Mouse (Mus musculus) embryonic stem cell, embryonic (primary cell): ENCODE measurements at regions not wholly inside any gene's neighbourhood (a gene's known extent, or its start where the extent isn't known, plus 50 kb on each side); places are given as distances from the start of the nearest gene placed in this dataset.

Experiments
- CTCF ChIA-PET, 4 experiments: fragments of 300-600 bp in 2 of 4; fragments of 350-600 bp in 2 of 4; sonication (Branson Sonifier 250); formaldehyde crosslinking; loops; one replicate each; lab custom pipeline; 2022; ENCODE audit warnings: inconsistent platforms in 2 of 4; lab: Charles Lee
- POLR2A ChIA-PET, 4 experiments: fragments of 300-600 bp in 2 of 4; fragments of 350-600 bp in 2 of 4; sonication (Branson Sonifier 250); formaldehyde crosslinking; loops; one replicate each; lab custom pipeline; 2022; ENCODE audit warnings: antibody characterized with exemption in 4 of 4, inconsistent platforms in 1 of 4; lab: Charles Lee

DNA sequence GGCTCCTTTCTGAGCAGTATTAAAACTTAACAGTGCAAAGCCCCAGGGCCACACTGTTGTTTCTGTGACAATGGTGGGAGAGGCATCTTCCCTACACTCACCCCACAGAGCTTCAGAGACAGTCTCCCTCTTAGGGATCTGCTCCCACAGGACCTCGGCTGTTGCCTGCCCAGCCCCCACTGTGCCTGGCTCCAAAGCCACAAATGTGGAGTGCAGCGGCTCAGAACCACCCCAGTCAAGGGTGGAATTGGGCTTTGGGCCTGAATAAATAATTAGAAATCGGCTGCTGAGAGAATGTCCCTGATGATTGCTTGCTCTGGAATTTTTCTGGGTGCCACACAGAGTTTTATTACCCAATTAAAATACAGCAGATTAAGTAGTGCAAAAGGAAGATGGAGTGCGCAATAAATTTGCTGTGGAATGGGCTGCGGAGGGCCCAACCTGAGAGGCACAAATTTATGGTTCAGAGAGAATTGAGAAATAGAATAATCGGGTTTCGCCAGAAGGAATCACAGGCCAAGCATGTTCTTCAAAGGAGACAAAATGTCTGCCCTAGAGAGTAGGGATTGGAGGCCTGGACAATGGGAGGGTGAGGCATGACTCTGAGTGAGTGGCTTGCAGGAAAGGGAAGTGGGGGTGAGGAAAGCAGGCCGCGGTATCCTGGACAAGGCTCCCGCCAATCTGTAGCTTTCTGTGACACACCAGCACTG is 56.4 kb downstream of the Cd24a start:
- CTCF ChIA-PET = no interaction called here
- POLR2A ChIA-PET = no interaction called here

DNA sequence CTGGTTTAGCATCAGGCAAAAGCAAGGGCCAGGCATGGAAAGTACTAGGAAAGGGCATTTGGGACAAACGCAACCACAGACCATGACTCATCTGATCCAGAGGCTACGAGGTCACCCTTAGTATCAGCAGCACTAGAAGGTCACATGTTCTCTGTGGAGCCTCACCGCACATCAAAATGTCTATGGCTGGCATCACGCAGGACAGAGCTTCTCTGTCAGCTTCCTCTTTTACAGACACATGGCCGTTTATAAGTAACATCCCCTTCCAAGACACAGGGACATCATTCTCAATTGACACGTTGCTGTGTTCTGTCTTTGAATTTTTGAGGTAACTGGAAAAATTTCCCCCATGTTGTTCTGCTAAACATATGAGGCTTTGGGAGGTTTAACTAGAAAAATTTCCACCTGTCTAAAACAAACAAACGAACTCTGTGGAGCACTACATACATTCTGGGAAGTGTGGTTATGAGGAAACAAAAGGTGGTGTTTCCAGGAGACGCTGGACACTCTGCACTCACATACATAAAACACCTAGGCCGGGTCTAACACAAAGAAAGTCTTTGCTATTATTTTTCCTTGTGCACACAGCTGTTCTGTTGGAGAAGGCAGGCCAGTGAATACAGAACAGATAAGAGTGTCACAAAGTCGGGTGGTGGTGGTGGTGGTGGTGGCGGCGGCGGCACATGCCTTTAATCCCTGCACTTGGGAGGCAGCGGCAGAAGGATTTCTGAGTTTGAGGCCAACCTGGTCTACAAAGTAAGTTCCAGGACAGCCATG is 63.3 kb downstream of the Cd24a start:
- ChIA-PET CTCF (no interaction called here), POLR2A (no interaction called here)

DNA sequence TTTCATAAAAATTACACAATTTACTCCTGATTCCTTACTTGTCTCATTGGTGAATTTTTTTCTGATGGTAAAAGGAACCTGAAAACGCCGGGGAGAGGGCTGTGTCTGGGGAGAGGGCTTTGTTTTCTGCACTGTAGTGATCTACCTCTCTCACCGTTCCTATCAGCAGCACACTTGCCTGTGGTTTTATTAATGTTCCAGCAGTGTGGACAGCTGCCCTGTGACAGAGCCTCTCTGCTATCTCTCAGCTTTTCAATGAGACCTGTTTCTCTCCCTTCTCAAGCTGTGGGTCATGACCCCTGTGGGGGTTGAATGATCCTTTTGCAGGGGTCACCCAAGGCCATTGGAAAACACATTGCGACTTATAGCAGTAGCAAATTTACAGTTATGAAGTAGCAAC is 68.2 kb downstream of the Cd24a start:
- CTCF ChIA-PET = no interaction called here

DNA sequence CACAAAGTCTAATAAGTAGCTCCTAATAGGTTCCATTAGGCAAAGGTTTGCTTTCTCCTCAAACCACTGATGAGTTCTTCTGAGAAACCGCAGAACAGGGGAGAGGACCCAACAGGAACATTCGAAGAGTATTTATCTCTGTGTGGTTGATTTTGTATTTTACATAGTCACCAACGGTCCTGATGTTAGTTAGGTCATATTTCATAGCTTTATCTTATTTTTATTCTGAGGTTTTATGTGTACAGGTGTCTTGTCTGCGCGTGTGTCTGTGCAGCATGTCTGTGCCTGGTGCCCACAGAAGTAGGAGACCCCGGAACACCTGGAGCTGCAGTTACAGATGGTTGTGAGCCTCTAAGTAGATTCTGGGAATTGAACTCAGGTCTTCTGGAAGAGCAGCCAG is 68.9 kb downstream of the Cd24a start:
- ChIA-PET CTCF (interaction anchor here in 1 of 4 experiments (0.7 kb wide), 1 partner anchor 529 kb away, joined by 5 read pairs; no protein-coding TSS in a partner anchor), POLR2A (interaction anchor here in 1 of 4 experiments (0.8 kb wide), 1 partner anchor 14 kb away, joined by 7 read pairs; no protein-coding TSS in a partner anchor)

More for the DNA sequence above, 68.2 kb downstream of the Cd24a start:
- POLR2A ChIA-PET = interaction anchor here in 1 of 4 experiments (0.8 kb wide), 1 partner anchor 15 kb away, joined by 7 read pairs; no protein-coding TSS in a partner anchor

DNA sequence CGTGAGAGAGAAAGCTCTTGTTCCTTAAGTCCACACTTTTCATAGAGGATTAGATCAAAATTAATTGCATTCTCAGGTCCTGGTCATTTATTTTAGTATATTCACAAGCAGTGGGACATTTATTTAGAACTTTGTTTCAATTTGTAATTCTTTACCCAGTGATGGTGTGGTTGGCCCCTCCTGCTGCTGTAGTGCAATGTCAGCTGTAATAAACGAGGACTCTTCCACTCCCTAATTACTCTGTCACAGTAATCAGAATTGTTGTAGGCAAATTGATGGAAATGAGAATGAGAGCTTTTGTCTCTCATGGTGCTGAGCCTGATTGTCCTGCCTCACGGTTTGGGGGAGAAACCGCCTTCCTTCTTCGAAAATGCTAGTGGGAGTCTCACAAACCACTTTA is 70.1 kb downstream of the Cd24a start:
- ChIA-PET CTCF (no interaction called here), POLR2A (no interaction called here)

DNA sequence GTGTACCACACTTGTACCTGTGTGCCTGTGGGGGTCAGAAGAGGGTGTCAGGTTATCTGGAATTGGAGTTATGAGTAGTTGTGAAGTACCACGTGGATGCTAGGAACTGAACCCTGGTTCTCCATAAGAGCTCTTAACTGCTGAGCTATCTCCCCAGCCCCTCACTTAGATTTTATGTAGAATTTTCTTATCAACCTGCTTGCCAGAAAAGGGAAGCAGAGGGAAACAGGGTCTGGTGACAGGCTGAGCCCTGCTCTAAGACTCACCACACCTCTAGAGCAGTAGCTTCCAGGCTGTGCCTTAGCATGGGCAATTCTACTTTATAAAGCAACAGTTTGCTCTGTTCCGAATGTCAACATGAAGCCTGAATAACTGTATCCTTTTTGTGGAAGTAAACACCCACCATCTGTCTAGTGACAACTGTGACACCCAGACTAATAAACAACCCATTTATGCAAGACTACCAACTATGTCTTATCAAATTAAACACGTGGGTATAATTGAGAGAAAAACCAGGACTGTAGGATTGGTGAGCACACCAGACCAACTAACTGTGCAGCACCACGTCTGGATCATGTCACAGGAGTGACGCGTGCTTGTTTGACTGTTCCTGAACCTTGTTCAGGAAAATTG is 70.8 kb downstream of the Cd24a start:
- POLR2A ChIA-PET = interaction anchor here in 2 of 4 experiments (0.6 to 1.3 kb wide), 2 partner anchors 64 to 150 kb away, joined by 3 to 6 read pairs; no protein-coding TSS in a partner anchor
- CTCF ChIA-PET = no interaction called here

DNA sequence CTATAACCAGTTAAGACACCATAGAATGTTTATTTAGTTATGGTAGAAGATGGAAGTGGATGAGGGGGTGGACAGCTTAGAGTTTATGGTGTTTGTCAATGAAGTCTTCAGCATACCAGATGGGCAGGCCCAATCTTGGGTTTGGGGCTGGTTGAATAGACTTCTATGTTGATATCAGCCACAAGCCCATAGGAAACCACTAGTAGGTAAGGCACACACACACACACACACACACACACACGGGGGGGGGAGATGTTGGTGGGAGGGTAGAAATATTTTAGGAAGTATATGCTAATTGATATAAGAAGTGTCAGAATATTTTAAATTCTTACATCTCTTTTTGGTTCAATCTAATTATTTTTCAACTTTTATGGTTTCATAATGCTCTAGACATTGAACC is 72.4 kb downstream of the Cd24a start:
- POLR2A ChIA-PET = no interaction called here

DNA sequence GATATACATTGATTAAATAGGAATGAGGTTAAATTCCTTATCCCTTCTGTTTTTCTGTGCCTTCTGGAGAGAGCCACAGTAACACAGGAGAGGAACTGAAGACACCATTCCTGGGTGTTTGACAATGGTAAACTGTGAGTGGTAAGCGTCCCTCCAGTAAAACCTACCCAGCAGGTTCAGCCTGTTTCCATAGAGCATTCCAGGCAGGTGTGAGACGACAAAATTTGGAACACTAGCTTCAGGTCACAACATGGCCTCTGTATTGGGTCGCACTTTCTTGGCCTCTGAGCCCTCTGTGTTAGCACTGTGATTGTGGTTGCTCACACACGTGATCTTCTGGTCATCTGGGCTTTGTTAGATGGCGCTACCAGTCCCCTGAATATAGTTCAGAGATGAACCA is 73.4 kb downstream of the Cd24a start:
- ChIA-PET POLR2A (no interaction called here), CTCF (no interaction called here)

More for the DNA sequence above, 72.4 kb downstream of the Cd24a start:
- CTCF ChIA-PET = no interaction called here

DNA sequence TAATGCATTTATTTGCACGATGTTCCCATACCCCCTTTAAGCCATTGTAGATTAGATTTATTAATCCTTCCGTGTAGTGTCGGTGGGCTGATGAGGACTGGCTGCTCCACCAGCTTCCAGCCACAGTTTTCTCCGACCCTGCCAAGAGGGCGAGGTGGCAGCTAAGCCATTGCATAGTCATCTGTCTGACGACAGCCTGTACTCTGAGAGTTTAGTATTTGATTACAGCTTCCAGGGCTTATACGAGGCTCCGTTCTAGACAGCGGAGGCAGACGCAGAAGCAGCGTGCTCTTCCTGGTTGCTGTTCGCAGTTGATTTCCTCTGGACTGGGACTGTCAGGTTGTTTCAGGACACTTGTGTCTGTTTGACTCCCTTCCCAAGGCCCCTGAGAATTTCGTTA is 73.8 kb downstream of the Cd24a start:
- ChIA-PET POLR2A (no interaction called here), CTCF (no interaction called here)

DNA sequence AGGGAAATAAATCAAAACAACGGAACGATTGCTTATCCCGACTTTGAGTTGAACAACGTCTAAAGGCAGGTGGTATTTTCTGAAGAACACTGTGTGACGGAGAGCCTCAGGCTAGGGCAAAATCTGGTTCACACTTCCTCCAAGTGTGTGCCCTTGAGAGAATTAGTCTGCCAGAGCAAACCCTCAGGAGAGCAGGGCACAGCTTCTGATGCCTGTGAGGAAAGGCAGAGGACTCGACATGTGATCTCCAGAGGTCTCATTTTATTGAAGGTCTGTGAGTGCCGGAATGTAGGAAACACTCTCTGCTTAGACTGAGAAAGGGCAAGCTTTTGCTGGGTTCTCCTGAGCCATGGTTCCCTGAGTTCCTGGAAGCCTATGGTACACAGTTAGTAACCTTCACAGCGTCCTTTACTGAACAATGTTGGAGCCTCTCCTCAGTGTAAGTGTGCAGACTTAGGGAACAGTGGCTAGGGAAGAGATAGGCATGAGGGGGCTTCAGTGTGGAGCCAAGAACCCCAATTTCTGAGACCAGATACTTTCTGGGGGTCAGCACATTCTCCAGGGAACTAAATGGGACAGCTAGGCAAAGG is 77.1 kb downstream of the Cd24a start:
- POLR2A ChIA-PET = interaction anchor here in 2 of 4 experiments (0.6 to 0.7 kb wide), 3 partner anchors 10 to 1020 kb away, joined by 3 to 4 read pairs (median 4); no protein-coding TSS in a partner anchor
- CTCF ChIA-PET = no interaction called here

DNA sequence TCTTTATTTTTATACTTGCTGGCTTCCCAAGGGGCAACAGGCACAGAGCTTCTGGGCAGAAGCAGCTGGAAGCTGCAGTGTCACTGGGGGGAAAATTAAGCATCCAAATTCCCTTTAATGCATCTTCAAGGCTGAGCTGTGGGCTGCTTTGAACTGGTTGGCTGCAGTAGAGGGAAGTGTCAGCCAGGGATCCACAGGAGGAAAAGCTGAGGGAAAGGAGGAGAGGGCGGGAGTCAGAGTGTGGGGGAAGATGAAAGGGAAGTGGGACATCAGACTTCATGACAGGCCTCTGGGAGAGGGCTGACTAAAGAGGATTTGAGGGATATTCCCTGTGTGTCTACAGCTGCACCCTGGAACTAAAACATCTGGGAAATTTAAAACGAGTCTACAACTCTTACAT is 77.6 kb downstream of the Cd24a start:
- ChIA-PET CTCF (no interaction called here), POLR2A (interaction anchor here in 1 of 4 experiments (0.6 kb wide), 1 partner anchor 1020 kb away, joined by 4 read pairs; no protein-coding TSS in a partner anchor)

DNA sequence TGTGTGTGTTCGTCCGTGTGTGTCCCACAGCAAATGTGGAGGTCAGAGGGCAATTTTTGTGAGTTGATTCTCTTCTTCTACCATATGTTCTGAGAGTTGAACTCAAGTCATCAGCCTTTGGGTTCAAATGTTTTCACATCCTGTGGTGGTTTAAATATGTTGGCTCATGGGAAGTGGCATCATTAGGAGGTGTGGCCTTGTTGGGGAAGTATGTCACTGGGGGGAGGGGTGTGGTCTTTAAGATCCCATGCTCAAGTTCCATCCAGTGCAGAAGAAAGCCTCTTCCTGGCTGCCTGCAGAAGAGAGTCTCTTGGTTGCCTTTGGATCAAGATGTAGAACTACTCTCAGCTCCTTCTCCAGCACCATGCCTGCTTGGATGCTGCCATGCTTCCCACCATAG is 78.1 kb downstream of the Cd24a start:
- ChIA-PET CTCF (interaction anchor here in 1 of 4 experiments (0.6 kb wide), 1 partner anchor 419 kb away, joined by 6 read pairs; no protein-coding TSS in a partner anchor), POLR2A (no interaction called here)

DNA sequence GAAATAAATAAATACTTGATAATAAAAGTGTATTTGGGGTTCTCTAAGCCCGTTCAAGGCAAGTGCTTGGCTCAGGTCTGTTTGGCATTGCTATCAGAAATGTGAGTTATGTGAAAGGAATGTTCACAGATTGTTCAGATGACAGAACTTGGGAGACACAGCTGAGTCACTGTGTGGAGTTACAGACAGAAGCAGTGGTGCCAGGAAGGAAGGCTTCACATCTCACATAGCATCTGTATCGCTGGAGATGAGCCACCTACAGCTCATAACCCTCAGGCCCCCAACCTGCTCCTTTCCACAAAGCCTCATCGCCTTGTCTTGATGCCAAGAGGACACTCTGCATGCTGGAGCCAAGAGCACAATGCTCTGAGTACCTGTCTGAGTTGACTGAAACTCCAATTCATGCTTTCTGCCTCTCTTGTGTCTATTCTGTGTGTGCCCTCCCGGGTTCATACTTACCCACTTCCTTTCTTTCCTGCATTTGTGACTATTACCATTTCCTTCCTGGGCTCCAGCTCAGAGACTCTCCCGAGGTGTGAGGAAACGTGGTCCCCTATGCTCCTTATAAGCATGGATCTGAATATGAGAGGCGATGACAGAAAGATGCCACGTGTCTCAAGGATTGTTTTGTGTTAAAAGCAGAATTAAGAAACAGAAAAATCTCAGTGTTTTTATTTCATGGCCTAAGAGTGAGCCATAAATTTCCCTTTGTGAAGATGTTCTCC is 79.6 kb downstream of the Cd24a start:
- ChIA-PET POLR2A (no interaction called here), CTCF (interaction anchor here in 1 of 4 experiments (0.7 kb wide), 1 partner anchor 630 kb away, joined by 5 read pairs; no protein-coding TSS in a partner anchor)

DNA sequence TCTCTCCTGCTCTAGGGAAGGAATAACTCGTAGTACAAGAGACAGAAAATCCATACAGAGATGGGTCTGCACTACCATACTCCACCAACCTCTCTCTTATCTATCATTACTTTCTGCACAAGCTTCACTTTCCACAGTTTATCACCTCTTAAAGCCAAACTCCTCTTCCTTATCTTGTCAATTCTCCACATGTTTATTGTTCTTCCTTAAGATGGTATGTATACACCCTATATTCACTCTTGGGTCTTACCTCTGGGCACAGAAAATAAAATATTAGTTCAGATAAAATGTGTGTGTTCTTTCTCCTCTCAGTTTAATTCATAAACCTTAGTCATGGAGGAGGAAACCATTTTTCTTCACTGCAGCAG is 80.1 kb downstream of the Cd24a start:
- CTCF ChIA-PET = no interaction called here

DNA sequence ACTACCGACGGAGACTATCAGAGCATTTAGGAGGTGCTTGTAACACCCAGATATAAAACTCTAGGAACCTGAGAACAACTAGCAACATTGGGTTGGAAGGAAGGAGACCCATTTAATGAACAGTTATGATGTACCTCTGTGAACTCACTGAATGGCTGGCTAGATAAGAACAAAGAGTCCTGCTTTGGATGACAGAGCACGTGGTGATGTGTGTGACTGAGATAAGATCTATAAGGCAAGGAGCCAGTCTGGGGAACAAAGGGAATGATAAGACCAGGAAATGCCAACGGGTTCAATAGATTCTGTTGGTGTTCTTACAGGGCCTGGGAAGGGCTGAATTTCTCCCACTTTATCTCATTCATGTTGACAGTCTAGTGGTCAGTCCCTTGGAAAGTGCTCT is 86.8 kb downstream of the Cd24a start:
- ChIA-PET POLR2A (interaction anchor here in 1 of 4 experiments (0.5 kb wide), 1 partner anchor 26 kb away, joined by 3 read pairs; no protein-coding TSS in a partner anchor), CTCF (no interaction called here)

More for the DNA sequence above, 80.1 kb downstream of the Cd24a start:
- POLR2A ChIA-PET = no interaction called here

DNA sequence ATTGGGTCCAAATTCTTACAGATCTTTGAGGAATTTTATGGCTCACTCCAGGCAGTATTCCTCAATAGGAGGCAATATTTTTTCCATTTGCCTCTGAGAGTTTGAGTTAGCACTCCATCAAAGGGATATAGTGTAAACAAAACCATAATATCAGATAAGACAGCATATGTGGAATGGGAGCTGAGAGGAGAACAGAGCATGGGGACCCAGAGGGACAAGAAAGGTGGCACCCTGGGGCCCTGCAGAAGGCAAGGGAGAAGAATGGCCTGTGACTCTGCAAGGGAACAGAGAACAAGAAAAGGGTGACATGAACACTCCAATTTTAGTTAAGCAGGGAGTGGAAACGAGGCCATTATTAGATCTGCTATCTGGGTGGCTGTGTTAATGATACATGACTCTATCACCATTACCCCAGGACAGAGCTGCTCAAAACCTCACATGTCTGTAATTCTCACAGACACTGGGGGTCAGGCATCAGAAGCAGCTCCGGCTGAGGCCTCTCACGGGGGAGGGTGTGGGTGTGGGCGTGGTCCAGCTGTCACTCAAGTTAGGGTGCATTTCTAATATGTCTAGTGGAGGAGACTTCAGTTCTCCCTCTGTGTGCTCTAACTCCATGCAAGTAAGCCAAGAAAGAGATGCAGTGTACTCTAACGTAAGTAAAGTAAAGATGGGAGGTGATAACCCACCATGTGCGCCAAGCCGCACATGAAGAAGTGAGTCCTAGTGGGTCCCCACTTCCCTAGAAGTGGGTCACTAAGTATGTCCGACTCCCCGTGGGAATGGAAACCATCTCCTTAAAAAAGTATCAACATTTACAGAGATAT is 88.4 kb downstream of the Cd24a start:
- CTCF ChIA-PET = no interaction called here
- POLR2A ChIA-PET = no interaction called here

DNA sequence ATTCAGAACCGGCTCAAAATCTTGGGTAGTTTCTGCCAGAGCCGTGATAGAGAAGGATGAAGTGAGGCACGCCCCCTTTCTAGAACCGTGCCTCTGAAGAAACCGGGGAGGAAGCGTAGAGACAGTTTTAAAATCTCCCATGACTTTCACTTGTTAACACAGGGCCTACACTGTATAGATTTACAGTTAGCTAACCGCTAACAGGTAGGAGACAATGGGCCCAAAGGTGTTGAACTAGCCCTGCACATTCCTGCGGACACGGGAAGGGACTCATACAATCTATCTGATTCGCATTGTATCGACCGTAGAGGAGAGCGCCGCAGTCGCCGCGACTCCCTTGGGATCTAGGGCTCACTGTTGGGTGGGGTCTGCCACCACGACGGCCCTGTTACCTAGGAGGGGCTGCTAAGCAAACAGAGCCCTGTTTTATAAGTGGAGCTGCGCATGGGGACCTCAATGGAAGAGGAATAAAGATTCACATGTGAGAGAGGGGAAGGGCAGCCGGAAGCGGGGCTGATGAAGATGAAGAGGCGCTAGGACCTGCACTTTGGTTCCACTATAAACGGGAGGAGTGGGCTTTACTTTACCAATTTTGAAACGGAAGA is 89.1 kb downstream of the Cd24a start:
- ChIA-PET POLR2A (interaction anchor here in 1 of 4 experiments (1.2 to 1.3 kb wide), 2 partner anchors 15 to 87 kb away, joined by 3 read pairs; no protein-coding TSS in a partner anchor), CTCF (no interaction called here)
